Mouse (Mus musculus) myocyte (in vitro differentiated cells): ENCODE data around the gene Htr5a.

Source experiments
- CEBPB ChIP-seq: IDR thresholded peaks from 2 replicates; pipeline ENCODE4 v1.6.1; 2011; ENCODE audit warnings: mild to moderate bottlenecking, moderate library complexity; ENCODE audit not compliant: poor library complexity, insufficient read depth, severe bottlenecking
- E2F4 ChIP-seq: IDR thresholded peaks from one replicate; pipeline ENCODE4 v1.6.1; 2011; ENCODE audit warnings: mild to moderate bottlenecking, control low read depth, moderate library complexity; ENCODE audit not compliant: insufficient read depth
- MAX ChIP-seq: IDR thresholded peaks from one replicate; pipeline ENCODE4 v1.6.1; 2011; ENCODE audit warnings: low read depth, mild to moderate bottlenecking, control low read depth
- MYOD1 ChIP-seq, 3 experiments: IDR thresholded peaks; one replicate each; pipeline ENCODE4 v1.6.1; 2011; ENCODE audit warnings: control low read depth in 2 of 3, low read depth in 2 of 3, mild to moderate bottlenecking in 2 of 3, moderate library complexity in 1 of 3; ENCODE audit not compliant: insufficient read length in 2 of 3, control insufficient read depth in 1 of 3
- POLR2A ChIP-seq: IDR thresholded peaks from one replicate; pipeline ENCODE4 v1.6.1; 2011; ENCODE audit warnings: low read depth, mild to moderate bottlenecking, control low read depth, moderate library complexity; ENCODE audit not compliant: insufficient read length
- POLR2AphosphoS2 ChIP-seq: IDR thresholded peaks from one replicate; pipeline ENCODE4 v1.6.1; 2011; ENCODE audit warnings: low read depth, control low read depth; ENCODE audit not compliant: insufficient read length
- SRF ChIP-seq: IDR thresholded peaks from one replicate; pipeline ENCODE4 v1.6.1; 2011; ENCODE audit warnings: low read depth; ENCODE audit not compliant: control insufficient read depth, insufficient read length
- TCF12 ChIP-seq: IDR thresholded peaks from one replicate; pipeline ENCODE4 v1.6.1; 2011; ENCODE audit warnings: mild to moderate bottlenecking, control low read depth; ENCODE audit not compliant: poor library complexity, insufficient read depth, severe bottlenecking
- USF1 ChIP-seq: IDR thresholded peaks from one replicate; pipeline ENCODE4 v1.6.1; 2011; ENCODE audit warnings: low read depth, mild to moderate bottlenecking, control low read depth, moderate library complexity

- TF ChIP-seq MYOD1 (IDR thresholded peaks at IDR 0.05; ENCODE audit: control insufficient read depth in 1 of 3, insufficient read length in 2 of 3, low read depth in 2 of 3) (no peak), E2F4 (no peak), TCF12 (no peak), MAX (no peak), POLR2A (no peak), USF1 (no peak), SRF (no peak), CEBPB (no peak), POLR2AphosphoS2 (no peak)
These were observed 27.7 kb upstream of the Htr5a start for GRCm38 (mm10) chr5:27814282-27814681.
